ENCODE assay signal across 9 mouse cellular contexts in genomic region chr10:80665981-80666733, GRCm38 (mm10). TPM values are rescaled to one million over a fixed set of nuclear protein-coding genes. Genes with fewer than 3 reads are reported as not detected.
A peak's percentile ranks its signal among the peaks of the same experiment; 100 is the strongest.
DNase-seq lines count a peak whose midpoint lies in the region; ATAC-seq and TF ChIP-seq lines count a peak whose summit lies in the region.
"Had no signal": no experiment of that assay in that cellular context is flagged by ENCODE, and none has a peak within 500 bp of the region (broad histone marks: within the 10 kb centered on the region; RNA-seq: fewer than 3 reads in every experiment).

No protein-coding gene starts in this region.

- no peak for DNase-seq in heart, adult 8-10 months (ENCODE audit: low spot score)
- no peak for DNase-seq in spleen, adult 2 months (ENCODE audit: low read depth in 1 of 2, low spot score in 2 of 2)
- no peak for DNase-seq in spleen, postnatal 36 days (ENCODE audit: low spot score in 2 of 2)
- DNase-seq in stomach, postnatal 0 days (ENCODE audit: low spot score) = no peak
- DNase-seq in natural killer cell, adult 2 months (ENCODE audit: low spot score in 2 of 2) = no peak
- DNase-seq in urinary bladder, postnatal 4 days (ENCODE audit: low spot score in 2 of 2) = no peak

- no peak overlapping the region for H3K4me3 ChIP-seq in heart, embryonic 13.5 days
- H3K4me3 ChIP-seq in spleen, adult 2 months (ENCODE audit: extremely low read depth, insufficient read depth, insufficient read length) = no peak overlapping the region
- no peak overlapping the region for H3K4me3 ChIP-seq in limb, embryonic 12.5 days (replicated peaks)
- no peak overlapping the region for H3K4me3 ChIP-seq in stomach, postnatal 0 days (ENCODE audit: low read depth, low read length)

- H3K36me3 ChIP-seq in heart, embryonic 13.5 days = peaks cover 58% of the 10 kb centered on the region
- peaks cover 51% of the 10 kb centered on the region for H3K36me3 ChIP-seq in spleen, adult 2 months (ENCODE audit: control insufficient read depth, insufficient read depth, low read length)
- peaks cover 59% of the 10 kb centered on the region for H3K36me3 ChIP-seq in limb, embryonic 12.5 days
- peaks cover 46% of the 10 kb centered on the region for H3K36me3 ChIP-seq in stomach, postnatal 0 days (ENCODE audit: control insufficient read depth, insufficient read depth, low read length)

- ATAC-seq in heart, embryonic 13.5 days (ENCODE audit: extremely low read depth, insufficient number of reproducible peaks, low FRiP score, low TSS enrichment) = no peak
- ATAC-seq in limb, embryonic 12.5 days (ENCODE audit: insufficient number of reproducible peaks, insufficient read depth, low FRiP score, low TSS enrichment, low read depth) = no peak
- ATAC-seq in stomach, postnatal 0 days (ENCODE audit: low FRiP score, low TSS enrichment) = no peak
- ATAC-seq: forebrain, embryonic 16.5 days had no signal

- TF ChIP-seq POLR2A in spleen, adult 2 months (IDR thresholded peaks at IDR 0.05; ENCODE audit: low read depth, low read length) = no peak

- H3K9ac ChIP-seq in heart, embryonic 13.5 days = peak overlapping the region; percentile 52
- H3K9ac ChIP-seq in limb, embryonic 12.5 days (replicated peaks) = no peak overlapping the region
- H3K9ac ChIP-seq in stomach, postnatal 0 days (ENCODE audit: low read length) = peak overlapping the region; percentile 31

- TF ChIP-seq CTCF in spleen, adult 2 months (IDR thresholded peaks at IDR 0.05; ENCODE audit: extremely low read depth, insufficient read depth, insufficient read length, insufficient replicate concordance) = no peak
- peak; percentile 39 for TF ChIP-seq CTCF in stomach, postnatal 0 days (IDR thresholded peaks at IDR 0.05; ENCODE audit: low read depth)

- no peaks in the 10 kb centered on the region for H3K27me3 ChIP-seq in heart, embryonic 13.5 days (replicated peaks)
- no peaks in the 10 kb centered on the region for H3K27me3 ChIP-seq in spleen, adult 2 months (ENCODE audit: control insufficient read depth, insufficient read depth, low read length)
- H3K27me3 ChIP-seq in limb, embryonic 12.5 days = no peaks in the 10 kb centered on the region
- no peaks in the 10 kb centered on the region for H3K27me3 ChIP-seq in stomach, postnatal 0 days (ENCODE audit: control insufficient read depth, insufficient read depth, low read length)

- peaks cover 49% of the 10 kb centered on the region for H3K4me1 ChIP-seq in heart, embryonic 13.5 days
- H3K4me1 ChIP-seq in spleen, adult 2 months (ENCODE audit: control insufficient read depth, insufficient read depth, insufficient read length) = peaks cover 51% of the 10 kb centered on the region
- H3K4me1 ChIP-seq in limb, embryonic 12.5 days (replicated peaks) = peaks cover 30% of the 10 kb centered on the region
- H3K4me1 ChIP-seq in stomach, postnatal 0 days (replicated peaks; ENCODE audit: control insufficient read depth, insufficient read depth) = peaks cover 7% of the 10 kb centered on the region; the same call in 1 of the 2 replicates

- no peak overlapping the region for H3K4me2 ChIP-seq in heart, embryonic 13.5 days
- no peak overlapping the region for H3K4me2 ChIP-seq in limb, embryonic 12.5 days
- H3K4me2 ChIP-seq in stomach, postnatal 0 days (replicated peaks; ENCODE audit: low read depth) = no peak overlapping the region

- no peak for TF ChIP-seq EP300 in stomach, postnatal 0 days (optimal IDR thresholded peaks at IDR 0.05)

- H3K27ac ChIP-seq in heart, embryonic 13.5 days (replicated peaks) = peak overlapping the region; percentile 90
- peak overlapping the region; percentile 17 for H3K27ac ChIP-seq in spleen, adult 2 months (ENCODE audit: insufficient read depth, low read length)
- H3K27ac ChIP-seq in limb, embryonic 12.5 days = peak overlapping the region; percentile 67; the same call in 1 of the 2 replicates
- H3K27ac ChIP-seq in stomach, postnatal 0 days (replicated peaks) = peak overlapping the region; percentile 94

- WGBS in heart, embryonic 13.5 days = 70% methylated on average over 10 of the region's 10 CpGs
- 45% methylated on average over 10 of the region's 10 CpGs for WGBS in spleen, adult 2 months
- 77% methylated on average over 10 of the region's 10 CpGs for WGBS in limb, embryonic 12.5 days
- 67% methylated on average over 10 of the region's 10 CpGs for WGBS in stomach, postnatal 0 days

- H3K9me3 ChIP-seq in heart, embryonic 13.5 days = no peaks in the 10 kb centered on the region
- H3K9me3 ChIP-seq in limb, embryonic 12.5 days = no peaks in the 10 kb centered on the region
- no peaks in the 10 kb centered on the region for H3K9me3 ChIP-seq in stomach, postnatal 0 days (ENCODE audit: control insufficient read depth, low read length)

RNA-seq across cellular contexts. Expression of gene Btbd2, which starts 9.3 kb away (rescaled TPM):
- 50.9 and 53.7 TPM in 2 replicates for polyA plus RNA-seq in heart, embryonic 13.5 days (2015; fragmentation: Nextera tagmentation; extraction: Ambion mirVana)
- 10 to 100 TPM; 44.0 to 52.5 (median 48.5) TPM for total RNA-seq in heart, adult 8-10 months (2022)
- 49.5 and 66.1 TPM in 2 replicates for polyA plus RNA-seq in spleen, adult 2 months (2012; rRNA removed)
- polyA plus RNA-seq in limb, embryonic 12.5 days (2016; fragmentation: Nextera tagmentation; extraction: Ambion mirVana) = 95.8 and 102 TPM in 2 replicates
- polyA plus RNA-seq in stomach, postnatal 0 days (2015; fragmentation: Nextera tagmentation; extraction: Ambion mirVana) = 28.3 and 30.0 TPM in 2 replicates

RNA-seq across cellular contexts. Expression of gene Mknk2, which starts 11.8 kb away (rescaled TPM):
- polyA plus RNA-seq in heart, embryonic 13.5 days (2015; fragmentation: Nextera tagmentation; extraction: Ambion mirVana) = 78.2 and 78.7 TPM in 2 replicates
- total RNA-seq in heart, adult 8-10 months (2022) = 100 to 1,000 TPM; 197 to 243 (median 216) TPM
- 351 and 533 TPM in 2 replicates for polyA plus RNA-seq in spleen, adult 2 months (2012; rRNA removed)
- 122 and 124 TPM in 2 replicates for polyA plus RNA-seq in limb, embryonic 12.5 days (2016; fragmentation: Nextera tagmentation; extraction: Ambion mirVana)
- polyA plus RNA-seq in stomach, postnatal 0 days (2015; fragmentation: Nextera tagmentation; extraction: Ambion mirVana) = 55.2 and 61.7 TPM in 2 replicates

RNA-seq across cellular contexts. Expression of gene Mob3a, which starts 35.6 kb away (rescaled TPM):
- polyA plus RNA-seq in heart, embryonic 13.5 days (2015; fragmentation: Nextera tagmentation; extraction: Ambion mirVana) = 26.0 and 27.2 TPM in 2 replicates
- 1 to 10 TPM; 3.8 to 6.0 (median 5.4) TPM for total RNA-seq in heart, adult 8-10 months (2022)
- polyA plus RNA-seq in spleen, adult 2 months (2012; rRNA removed) = 130 and 156 TPM in 2 replicates
- polyA plus RNA-seq in limb, embryonic 12.5 days (2016; fragmentation: Nextera tagmentation; extraction: Ambion mirVana) = 51.1 and 51.7 TPM in 2 replicates
- polyA plus RNA-seq in stomach, postnatal 0 days (2015; fragmentation: Nextera tagmentation; extraction: Ambion mirVana) = 22.9 and 23.9 TPM in 2 replicates

RNA-seq across cellular contexts. Expression of gene Izumo4, which starts 35.8 kb away (rescaled TPM):
- polyA plus RNA-seq in heart, embryonic 13.5 days (2015; fragmentation: Nextera tagmentation; extraction: Ambion mirVana) = 12.7 and 13.5 TPM in 2 replicates
- total RNA-seq in heart, adult 8-10 months (2022) = 1 to 10 TPM; 2.2 to 5.3 (median 3.6) TPM
- 49.0 and 60.8 TPM in 2 replicates for polyA plus RNA-seq in spleen, adult 2 months (2012; rRNA removed)
- 12.5 and 16.5 TPM in 2 replicates for polyA plus RNA-seq in limb, embryonic 12.5 days (2016; fragmentation: Nextera tagmentation; extraction: Ambion mirVana)
- polyA plus RNA-seq in stomach, postnatal 0 days (2015; fragmentation: Nextera tagmentation; extraction: Ambion mirVana) = 14.8 and 18.0 TPM in 2 replicates

RNA-seq across cellular contexts. Expression of gene Csnk1g2, which starts 43.5 kb away (rescaled TPM):
- 87.5 and 89.0 TPM in 2 replicates for polyA plus RNA-seq in heart, embryonic 13.5 days (2015; fragmentation: Nextera tagmentation; extraction: Ambion mirVana)
- 100 to 1,000 TPM; 119 to 132 (median 122) TPM for total RNA-seq in heart, adult 8-10 months (2022)
- polyA plus RNA-seq in spleen, adult 2 months (2012; rRNA removed) = 206 and 283 TPM in 2 replicates
- polyA plus RNA-seq in limb, embryonic 12.5 days (2016; fragmentation: Nextera tagmentation; extraction: Ambion mirVana) = 239 and 260 TPM in 2 replicates
- 75.4 and 83.9 TPM in 2 replicates for polyA plus RNA-seq in stomach, postnatal 0 days (2015; fragmentation: Nextera tagmentation; extraction: Ambion mirVana)

Comparison
In these comparisons a context has a peak if more than half of its experiments do, and no peak if none do; other contexts are left out.
1. H3K27ac ChIP-seq: peak in every context shown above with its lines; median percentile 94 in stomach, postnatal 0 days; 90 in heart, embryonic 13.5 days; 67 in limb, embryonic 12.5 days; 17 in spleen, adult 2 months.